Mouse (Mus musculus): ENCODE results near the gene BC048679. TPM values are rescaled to one million over a fixed set of nuclear protein-coding genes. Genes with fewer than 3 reads are reported as not detected.
A peak's percentile ranks its signal among the peaks of the same experiment; 100 is the strongest.
"Not testable (repeated sequence)": the region's sequence is repeated elsewhere in the genome, so short reads cannot be mapped to it uniquely, and the experiment has no call there.

Gene BC048679
- total RNA-seq, 2 experiments from 2014 or later = not detected

DNA sequence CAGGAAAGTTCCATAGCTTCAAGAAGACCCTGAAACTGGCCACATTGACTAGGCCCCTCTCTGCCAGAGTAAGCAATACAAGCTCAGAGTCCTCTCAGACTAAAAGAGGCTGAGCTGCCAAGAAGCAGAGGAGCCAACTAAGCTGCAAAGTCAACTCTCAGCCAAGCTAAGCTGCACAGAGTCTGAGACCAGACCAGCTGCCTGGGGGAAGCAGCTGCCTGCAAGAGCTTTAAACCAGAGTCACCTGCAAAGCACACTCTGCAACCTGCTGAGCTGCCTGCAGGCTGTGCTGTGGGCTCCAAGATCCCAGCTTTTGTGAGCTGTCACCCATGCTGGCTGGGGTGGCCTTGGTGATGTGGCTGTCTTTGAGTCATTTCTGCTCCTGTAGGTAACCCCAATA lies 19.8 kb downstream of the BC048679 start:
- DNase-seq (ENCODE audit: low spot score in 2 of 2) = not testable (repeated sequence)

DNA sequence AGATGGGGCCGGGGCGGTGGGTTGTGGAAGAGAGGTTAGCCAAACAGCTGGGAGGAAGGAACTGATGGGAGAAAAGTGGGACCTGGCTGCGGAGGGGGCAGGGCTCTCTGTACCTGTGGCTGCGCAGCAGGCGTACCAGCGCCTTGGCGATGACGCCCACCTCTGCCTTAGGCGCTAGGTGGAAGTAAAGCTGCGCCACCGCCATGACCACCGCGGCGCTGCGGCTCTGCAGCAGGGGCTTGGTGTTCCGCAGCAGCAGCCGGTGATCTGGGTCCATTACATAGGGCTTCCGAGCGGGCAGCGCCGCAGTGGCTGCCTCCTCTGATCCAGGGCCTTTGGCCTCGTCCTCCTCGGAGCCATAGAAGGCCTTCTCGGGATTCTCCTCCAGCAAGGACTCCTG lies 21.2 kb downstream of the BC048679 start:
- no peak for DNase-seq (ENCODE audit: low spot score in 2 of 2)

DNA sequence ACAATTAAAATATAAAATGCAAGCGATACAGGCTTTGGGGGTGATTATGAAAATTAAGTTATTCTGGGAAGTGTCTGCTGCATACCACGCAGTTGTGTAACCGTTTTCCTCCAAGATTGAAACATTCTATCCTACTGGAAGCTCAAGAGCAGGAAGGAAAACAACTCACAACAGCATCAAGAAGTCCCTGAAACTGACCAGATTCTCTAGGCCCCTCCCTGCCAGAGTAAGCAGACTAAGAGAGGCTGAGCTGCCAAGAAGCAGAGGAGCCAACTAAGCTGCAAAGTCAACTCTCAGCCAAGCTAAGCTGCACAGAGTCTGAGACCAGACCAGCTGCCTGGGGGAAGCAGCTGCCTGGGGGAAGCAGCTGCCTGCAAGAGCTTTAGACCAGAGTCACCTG lies 22.9 kb downstream of the BC048679 start:
- no peak for DNase-seq (ENCODE audit: low spot score in 2 of 2)

DNA sequence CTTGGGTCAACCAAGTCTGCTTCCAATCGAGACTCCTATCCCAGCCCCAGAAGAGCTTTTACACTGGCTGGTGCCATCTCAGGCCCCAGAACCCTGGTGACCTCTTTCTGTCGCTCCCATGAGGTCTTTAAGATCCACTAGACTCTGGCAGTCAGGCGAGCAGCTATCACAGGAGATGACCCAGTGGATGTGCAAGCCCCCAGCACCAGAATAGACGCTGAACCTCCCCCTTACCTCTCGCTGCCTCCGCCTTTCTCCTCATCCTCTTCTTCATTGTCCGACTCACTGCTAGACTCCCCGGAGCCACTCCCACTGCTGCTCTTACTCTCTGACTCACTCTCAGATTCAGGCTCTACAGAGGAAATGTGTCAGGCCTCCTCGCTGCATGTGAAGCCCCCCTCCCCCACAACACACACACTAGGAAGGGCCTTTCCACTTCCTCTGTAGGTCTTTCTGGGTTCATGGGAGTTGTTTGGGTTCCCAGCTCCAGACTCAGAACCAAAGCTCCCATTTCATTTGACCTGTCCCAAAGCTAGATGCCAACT lies 33.1 kb downstream of the BC048679 start:
- DNase-seq (ENCODE audit: low spot score in 2 of 2) = no peak

DNA sequence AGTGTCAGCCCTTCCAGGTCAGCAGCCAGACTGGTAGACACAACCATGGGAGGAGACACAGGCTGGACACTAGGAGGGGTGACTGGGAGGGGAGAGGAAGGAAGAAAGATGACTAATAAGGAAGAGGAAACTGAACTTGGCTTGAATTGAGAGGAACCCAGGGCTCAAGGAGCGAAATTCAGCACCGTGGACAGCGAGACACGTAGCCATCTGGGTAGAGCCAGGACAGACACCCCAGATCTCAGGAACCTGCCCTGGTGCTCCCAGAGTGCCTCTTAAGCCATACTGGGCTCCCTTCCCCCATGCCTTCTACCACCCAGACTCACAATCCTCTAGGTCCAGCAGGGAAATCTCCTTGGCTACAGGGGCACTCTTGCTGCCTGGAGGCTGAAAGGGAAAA lies 34.0 kb downstream of the BC048679 start:
- peak in 1 of 2 experiments; percentile 12 for DNase-seq (ENCODE audit: low spot score in 2 of 2)

DNA sequence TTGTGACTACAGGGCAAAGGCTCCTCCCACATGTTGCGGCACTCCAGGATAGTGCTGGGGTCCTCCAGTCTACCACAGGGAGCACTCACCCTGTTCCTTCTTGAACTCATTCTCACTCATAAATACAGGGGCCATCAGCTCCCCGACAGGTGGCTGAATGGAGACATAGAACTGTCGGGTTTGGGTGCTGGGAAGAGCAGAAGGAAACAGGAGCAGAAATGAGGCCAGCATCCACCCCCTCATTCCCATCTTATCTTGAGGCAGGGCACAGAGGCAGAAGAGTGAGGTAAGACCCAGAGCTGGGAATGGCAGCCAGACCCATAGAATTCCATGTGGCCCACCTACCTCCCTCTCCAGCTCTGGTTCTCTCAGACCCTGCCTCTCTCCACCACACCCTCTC lies 35.3 kb downstream of the BC048679 start:
- no peak for DNase-seq (ENCODE audit: low spot score in 2 of 2)

DNA sequence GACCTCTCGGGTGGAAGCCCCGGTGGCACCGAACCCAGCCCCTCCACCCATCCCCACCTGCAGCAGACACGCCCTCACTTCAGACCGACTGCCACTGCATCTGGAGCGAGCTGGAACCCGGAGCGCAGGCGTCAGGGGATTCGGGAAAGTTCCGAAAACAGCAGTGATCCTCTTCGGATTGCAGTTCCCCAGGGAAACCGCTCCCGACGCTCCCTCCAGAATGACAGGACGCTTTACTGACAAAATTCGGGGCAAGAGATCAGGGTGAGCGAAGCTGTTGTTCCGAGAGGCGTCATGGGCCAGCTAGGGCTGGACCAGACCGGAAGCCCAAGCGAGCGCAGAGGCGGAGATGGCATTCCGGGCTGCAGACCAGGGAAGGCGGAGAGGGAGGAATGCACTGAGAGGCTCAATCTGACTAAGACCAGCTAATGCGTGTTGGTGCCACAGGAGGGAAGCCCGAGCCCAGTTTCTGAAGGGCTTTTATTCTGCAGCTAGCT lies 42.9 kb downstream of the BC048679 start, which contains the start of gene Cpeb1:
Gene Cpeb1, minus strand, starts transcription at position 311 of the 497 bp plus-strand sequence.
- peak; percentile 64 to 65 for DNase-seq (ENCODE audit: low spot score in 2 of 2)

DNA sequence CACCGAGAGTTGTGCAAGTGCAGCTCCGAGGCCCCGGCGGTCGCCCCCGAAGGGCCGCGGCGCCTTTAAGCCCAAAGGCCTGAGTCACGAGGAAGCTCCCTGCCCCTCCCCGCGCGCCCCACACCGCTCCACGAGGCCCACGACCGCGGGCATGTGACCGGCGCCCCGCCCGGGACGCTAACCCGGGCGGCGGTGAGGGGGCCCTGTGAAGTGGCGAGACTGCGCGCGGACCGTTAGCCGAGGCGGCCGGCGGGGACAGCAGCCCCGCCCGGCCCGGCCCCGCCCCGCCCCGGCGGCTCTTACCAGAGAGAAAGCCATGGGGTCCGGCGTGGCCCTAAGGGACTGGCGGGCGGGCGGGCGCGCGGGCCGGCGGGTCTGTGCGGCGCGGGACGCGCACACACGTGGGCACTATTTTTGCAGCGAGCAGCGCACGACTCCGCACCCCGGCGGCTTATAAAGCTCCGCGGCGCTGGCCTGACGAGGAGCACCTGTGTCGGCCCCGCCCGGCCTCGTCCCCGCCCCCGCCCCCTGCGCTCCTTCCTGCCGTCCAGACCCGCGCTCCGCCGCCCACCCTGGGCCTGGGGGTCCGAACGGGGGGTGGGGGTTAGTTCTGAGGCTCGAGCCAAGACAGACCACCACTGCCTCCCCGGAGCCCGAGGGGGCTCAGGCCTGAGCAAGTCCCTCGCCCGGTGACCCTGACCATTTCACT lies 43.6 kb downstream of the BC048679 start:
- peak; percentile 69 to 76 for DNase-seq (ENCODE audit: low spot score in 2 of 2)

DNA sequence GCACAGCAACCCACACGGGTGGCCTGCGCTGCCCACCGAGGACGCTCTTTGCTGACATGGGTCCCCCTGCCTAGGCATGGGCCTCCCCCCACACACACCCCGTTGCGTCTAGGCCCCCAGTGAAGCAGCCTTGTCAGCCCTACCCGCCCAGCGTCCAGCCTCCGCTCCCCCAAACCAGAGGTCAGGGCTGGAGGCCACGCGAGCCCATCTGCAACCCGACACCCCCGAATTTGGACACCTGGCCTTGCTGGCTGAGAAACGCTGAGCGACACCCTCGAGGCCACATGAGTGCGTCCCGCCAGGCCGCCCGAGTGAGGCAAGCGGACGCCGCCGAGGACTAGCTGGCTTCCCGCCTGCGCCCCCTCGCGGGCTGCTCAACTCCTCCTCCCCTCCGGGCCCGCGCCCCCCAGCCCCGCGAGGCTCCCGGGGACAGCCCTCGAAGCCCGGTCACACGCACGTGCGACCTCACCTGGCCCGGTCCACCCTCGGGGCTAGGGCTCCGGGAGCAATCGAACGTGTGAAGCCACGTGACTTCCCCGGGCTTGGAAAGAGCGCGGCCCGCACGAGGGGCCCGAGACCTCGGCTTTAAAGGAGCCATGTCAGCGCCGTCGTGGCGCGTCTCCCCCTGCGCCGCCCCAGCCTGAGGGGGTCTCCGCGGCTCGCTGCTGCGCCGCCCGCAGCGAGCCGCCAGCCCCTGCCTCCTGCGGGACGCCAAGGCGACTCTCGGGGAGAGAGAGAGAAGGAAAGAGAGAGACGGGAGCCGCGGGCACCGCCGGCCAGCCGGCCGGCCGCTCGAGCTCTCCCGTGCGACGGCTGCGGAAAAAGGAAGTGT lies 44.4 kb downstream of the BC048679 start:
- DNase-seq (ENCODE audit: low spot score in 2 of 2) = peak; percentile 54 to 64

DNA sequence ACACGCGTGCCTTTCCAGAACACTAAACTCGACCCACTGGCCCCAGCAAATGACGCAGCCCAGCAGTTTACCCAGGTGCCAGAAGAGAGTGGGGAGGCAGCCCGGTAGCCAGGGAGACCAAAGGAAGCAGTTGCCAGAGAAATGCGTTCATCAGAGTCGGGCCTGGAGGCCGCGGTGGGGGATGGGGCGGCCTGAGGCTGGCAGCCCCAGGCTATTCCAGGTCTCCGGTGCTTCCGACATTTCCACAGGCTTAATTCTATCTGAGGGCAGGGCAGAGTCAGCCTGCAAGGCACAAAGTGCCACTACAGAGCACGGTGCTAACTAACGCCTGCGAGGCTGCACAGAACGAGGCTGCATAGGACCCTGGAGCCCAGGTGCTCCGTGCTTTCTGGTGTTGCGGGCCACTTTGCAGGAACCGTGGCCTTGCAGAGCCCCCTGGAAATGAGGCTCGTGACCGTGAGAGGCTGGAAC lies 45.1 kb downstream of the BC048679 start:
- peak; percentile 45 to 53 for DNase-seq (ENCODE audit: low spot score in 2 of 2)

Other genes with a start within 250 kb of the BC048679 start
- 1,000 to 10,000 TPM; 1,108 to 1,124 TPM for gene Rps17, start 153.0 kb downstream of the BC048679 start, total RNA-seq (2021)
- 10 to 100 TPM; 35.5 to 38.4 TPM for gene Cpeb1, start 42.8 kb downstream of the BC048679 start, total RNA-seq (2021)
- gene Ap3b2, start 4.4 kb downstream of the BC048679 start, total RNA-seq (2021) = 10 to 100 TPM in 1 of 2 experiments, 1 to 10 TPM in 1; 9.8 to 12.3 TPM
- gene Fsd2, start 68.7 kb upstream of the BC048679 start, total RNA-seq (2021) = 1 to 10 TPM in 1 of 2 experiments, under 1 TPM in 1; 0.66 to 6.2 TPM
- gene Whamm, start 73.0 kb upstream of the BC048679 start, total RNA-seq (2021) = 10 to 100 TPM; 18.9 to 20.1 TPM
- gene Homer2, start 209.2 kb upstream of the BC048679 start, total RNA-seq (2021) = 1 to 10 TPM; 1.7 to 4.9 TPM